Mouse (Mus musculus) heart, embryonic 16.5 days (tissue): ENCODE data around the gene Capn15. TPM values are rescaled to one million over a fixed set of nuclear protein-coding genes. Genes with fewer than 3 reads are reported as not detected.

Experiments
- ATAC-seq: fragments of 200-750 bp; cut with Nextera tagmentation; replicated peaks from 2 replicates; pipeline ENCODE4 v1.8.0; 2017; ENCODE audit warnings: moderate number of reproducible peaks; ENCODE audit not compliant: insufficient read depth, low FRiP score; ENCODE audit errors: extremely low read depth
- H3K27ac ChIP-seq: fragments of 300-500 bp; sonication (generic); 2 replicates; pipeline ENCODE4 v1.5.1; 2014; ENCODE audit warnings: mild to moderate bottlenecking, low read length, control low read depth, moderate library complexity
- H3K27me3 ChIP-seq: fragments of 300-500 bp; sonication (generic); 2 replicates; pipeline ENCODE4 v1.6.1; 2014; ENCODE audit warnings: low read length, mixed read lengths; ENCODE audit not compliant: control insufficient read depth, insufficient read depth
- H3K36me3 ChIP-seq: fragments of 300-500 bp; sonication (generic); 2 replicates; pipeline ENCODE4 v1.6.1; 2014; ENCODE audit not compliant: control insufficient read depth, insufficient read depth
- H3K4me1 ChIP-seq: fragments of 300-500 bp; sonication (generic); 2 replicates; pipeline ENCODE4 v1.6.1; 2014; ENCODE audit warnings: low read length, mixed read lengths; ENCODE audit not compliant: control insufficient read depth, insufficient read depth
- H3K4me2 ChIP-seq: fragments of 300-500 bp; sonication (generic); 2 replicates; pipeline ENCODE4 v1.6.1; 2014; ENCODE audit warnings: low read depth, mild to moderate bottlenecking, control low read depth, low read length
- H3K4me3 ChIP-seq: fragments of 300-500 bp; sonication (generic); 2 replicates; pipeline ENCODE4 v1.5.1; 2014; ENCODE audit warnings: mild to moderate bottlenecking, control low read depth, low read length
- H3K9ac ChIP-seq: fragments of 300-500 bp; sonication (generic); 2 replicates; pipeline ENCODE4 v1.6.1; 2014; ENCODE audit warnings: low read length, control low read depth
- H3K9me3 ChIP-seq: fragments of 300-500 bp; sonication (generic); replicated peaks from 2 replicates; pipeline ENCODE4 v1.6.1; 2016; ENCODE audit warnings: low read length; ENCODE audit not compliant: control insufficient read depth
- WGBS: fragments of 180-500 bp; shearing (Covaris S2); extraction: QIAGEN DNeasy Blood & Tissue Kit; methylation state at CpG from one replicate; pipeline ENCODE4 v1.1.7; 2014; 5-methylcytosine and 5-hydroxymethylcytosine counted together
- polyA plus RNA-seq: library from polyadenylated mRNA; unstranded; fragments of >200 nt; fragmentation: Nextera tagmentation; extraction: Ambion mirVana; gene quantifications from 2 replicates; pipeline ENCODE4 v1.2.1, GENCODE M21; 2015

Gene Capn15
- polyA plus RNA-seq, 1 experiment from 2014 or later = 14.5 TPM

GRCm38 (mm10) chr17:25951803-25952623, 33.6 kb downstream of the Capn15 start, which contains the start of gene A930017K11Rik:
Gene A930017K11Rik (minus strand): TSS chr17:25952565.
- peak within 1 kb of the TSS; percentile 65 for H3K4me2 ChIP-seq
- no peak within 1 kb of the TSS for H3K27ac ChIP-seq
- H3K27me3 ChIP-seq = peaks cover 39% of the 10 kb centered on the region
- peak within 1 kb of the TSS; percentile 11; the same call in 1 of the 2 replicates for H3K9ac ChIP-seq
- peaks cover 5% of the 10 kb centered on the region for H3K4me1 ChIP-seq
- WGBS = 1% methylated on average over 58 of the region's 58 CpGs
- H3K9me3 ChIP-seq = no peaks in the 10 kb centered on the region
- peak within 1 kb of the TSS; percentile 44 for H3K4me3 ChIP-seq
- no peaks in the 10 kb centered on the region for H3K36me3 ChIP-seq
- no peak for ATAC-seq

DNA sequence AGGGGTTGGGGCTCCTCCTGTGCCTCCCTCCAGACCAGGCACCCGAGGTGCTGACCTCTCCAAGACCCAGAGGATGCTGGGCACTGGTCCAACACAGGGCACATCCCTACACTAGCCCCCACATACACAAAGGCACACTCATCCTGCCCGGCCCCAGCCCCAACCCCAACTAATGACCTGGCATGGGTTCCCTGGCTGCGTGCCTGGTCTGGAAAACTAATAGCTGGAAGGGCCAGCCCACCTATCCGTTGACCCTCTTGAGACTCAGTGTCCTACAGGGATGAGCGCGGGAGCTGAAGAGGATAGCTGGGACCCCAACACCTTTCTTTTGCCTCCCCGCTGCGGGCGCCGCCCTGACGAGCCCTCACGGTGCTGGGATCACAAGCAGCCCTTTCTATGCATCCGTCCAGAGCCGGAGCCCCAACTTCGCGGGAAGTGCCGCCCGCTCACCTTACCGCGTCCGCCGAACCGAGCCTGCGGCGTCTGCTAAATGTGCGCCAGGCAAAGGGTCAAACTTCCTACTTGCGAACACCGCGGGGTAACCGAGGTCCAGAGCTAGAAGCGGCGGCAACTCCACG, 34.3 kb downstream of the Capn15 start:
- ATAC-seq = 0 out of 2 replicates have a peak, but pooled peaks have one; percentile 24
- no peaks in the 10 kb centered on the region for H3K9me3 ChIP-seq
- H3K4me1 ChIP-seq = peaks cover 5% of the 10 kb centered on the region
- H3K4me2 ChIP-seq = peak overlapping the region; percentile 65
- under 1% methylated on average over 33 of the region's 33 CpGs for WGBS
- no peak overlapping the region for H3K27ac ChIP-seq
- H3K36me3 ChIP-seq = no peaks in the 10 kb centered on the region
- peak overlapping the region; percentile 11; the same call in 1 of the 2 replicates for H3K9ac ChIP-seq
- H3K4me3 ChIP-seq = peak overlapping the region; percentile 44
- peaks cover 39% of the 10 kb centered on the region for H3K27me3 ChIP-seq

DNA sequence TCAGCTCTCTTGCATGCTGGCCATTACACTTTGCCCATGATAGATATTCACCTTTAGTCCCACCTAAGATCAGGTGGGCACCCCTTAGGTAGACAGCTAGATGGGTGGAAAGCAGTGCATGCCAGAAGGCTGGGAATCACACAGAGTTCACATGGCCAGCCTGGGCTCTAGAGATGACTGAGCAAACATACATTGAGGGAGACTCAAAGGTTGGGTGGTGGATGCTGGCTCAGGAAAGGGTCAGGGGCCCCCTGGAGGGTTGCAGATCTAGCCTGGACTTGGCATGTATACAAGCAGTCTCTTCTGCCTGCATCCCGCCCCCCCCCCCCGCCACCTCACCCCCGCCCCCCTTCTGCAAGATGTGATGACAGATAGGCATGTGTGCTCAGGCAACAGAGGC, 34.9 kb downstream of the Capn15 start:
- no peak overlapping the region for H3K9ac ChIP-seq
- WGBS = 6% methylated on average over 3 of the region's 3 CpGs
- H3K27me3 ChIP-seq = peaks cover 39% of the 10 kb centered on the region
- H3K4me3 ChIP-seq = no peak overlapping the region
- H3K4me1 ChIP-seq = peaks cover 5% of the 10 kb centered on the region
- no peak overlapping the region for H3K27ac ChIP-seq
- no peaks in the 10 kb centered on the region for H3K9me3 ChIP-seq
- ATAC-seq = no peak
- H3K4me2 ChIP-seq = no peak overlapping the region
- no peaks in the 10 kb centered on the region for H3K36me3 ChIP-seq

GRCm38 (mm10) chr17:25949981-25950380, 35.6 kb downstream of the Capn15 start:
- Histone ChIP-seq H3K4me1 (peaks cover 5% of the 10 kb centered on the region), H3K9ac (no peak overlapping the region), H3K9me3 (no peaks in the 10 kb centered on the region), H3K4me3 (no peak overlapping the region), H3K36me3 (no peaks in the 10 kb centered on the region), H3K4me2 (no peak overlapping the region), H3K27me3 (peaks cover 39% of the 10 kb centered on the region), H3K27ac (no peak overlapping the region)
- 81% methylated on average over 5 of the region's 5 CpGs for WGBS
- ATAC-seq = no peak

GRCm38 (mm10) chr17:25948051-25948450, 37.5 kb downstream of the Capn15 start:
- WGBS = 70% methylated on average over 8 of the region's 8 CpGs
- ATAC-seq = no peak
- no peak overlapping the region for H3K9ac ChIP-seq

GRCm38 (mm10) chr17:25947576-25947975, 38.0 kb downstream of the Capn15 start:
- Histone ChIP-seq H3K27me3 (peaks cover 28% of the 10 kb centered on the region), H3K4me2 (no peak overlapping the region), H3K9me3 (no peaks in the 10 kb centered on the region), H3K36me3 (no peaks in the 10 kb centered on the region), H3K9ac (0 out of 2 replicates have a peak overlapping the region, but pooled peaks have one; percentile 3), H3K4me1 (peaks cover 5% of the 10 kb centered on the region), H3K27ac (no peak overlapping the region), H3K4me3 (no peak overlapping the region)
- no peak for ATAC-seq
- 54% methylated on average over 4 of the region's 4 CpGs for WGBS

More at GRCm38 (mm10) chr17:25948051-25948450, 37.5 kb downstream of the Capn15 start:
- Histone ChIP-seq H3K4me1 (peaks cover 5% of the 10 kb centered on the region), H3K27me3 (peaks cover 32% of the 10 kb centered on the region), H3K27ac (no peak overlapping the region), H3K9me3 (no peaks in the 10 kb centered on the region), H3K4me2 (no peak overlapping the region), H3K36me3 (no peaks in the 10 kb centered on the region), H3K4me3 (no peak overlapping the region)

DNA sequence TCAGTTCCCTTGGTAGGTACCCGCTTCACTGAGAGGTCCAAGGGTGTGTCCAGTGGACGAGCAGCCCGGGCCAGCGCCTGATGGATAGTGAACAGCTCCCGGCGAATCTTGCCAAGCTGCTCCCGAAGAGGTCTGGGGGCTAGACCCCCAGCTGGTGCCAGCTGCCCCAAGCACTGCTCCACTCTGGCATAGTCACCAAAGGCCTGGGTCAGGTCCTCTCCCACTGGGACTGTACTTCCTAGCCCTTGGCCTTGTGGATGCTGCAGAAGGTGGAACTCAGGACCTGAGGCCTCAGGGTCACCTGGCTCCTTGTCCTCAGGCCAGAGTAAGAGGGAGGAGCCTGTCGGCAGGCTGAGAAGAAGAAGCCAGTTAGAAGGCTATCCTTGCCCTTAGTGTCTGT, 38.7 kb downstream of the Capn15 start:
- peaks cover 21% of the 10 kb centered on the region for H3K27me3 ChIP-seq
- no peak overlapping the region for H3K4me2 ChIP-seq
- no peak overlapping the region for H3K4me3 ChIP-seq
- peaks cover 7% of the 10 kb centered on the region for H3K4me1 ChIP-seq
- no peak for ATAC-seq
- H3K9me3 ChIP-seq = no peaks in the 10 kb centered on the region
- H3K27ac ChIP-seq = no peak overlapping the region
- WGBS = 82% methylated on average over 8 of the region's 8 CpGs
- no peak overlapping the region for H3K9ac ChIP-seq
- H3K36me3 ChIP-seq = no peaks in the 10 kb centered on the region

GRCm38 (mm10) chr17:25946349-25946748, 39.2 kb downstream of the Capn15 start:
- Histone ChIP-seq H3K4me1 (peaks cover 7% of the 10 kb centered on the region), H3K4me3 (no peak overlapping the region), H3K27ac (no peak overlapping the region), H3K27me3 (peaks cover 15% of the 10 kb centered on the region), H3K4me2 (no peak overlapping the region), H3K9ac (no peak overlapping the region), H3K36me3 (no peaks in the 10 kb centered on the region), H3K9me3 (no peaks in the 10 kb centered on the region)
- ATAC-seq = no peak
- 70% methylated on average over 7 of the region's 7 CpGs for WGBS

DNA sequence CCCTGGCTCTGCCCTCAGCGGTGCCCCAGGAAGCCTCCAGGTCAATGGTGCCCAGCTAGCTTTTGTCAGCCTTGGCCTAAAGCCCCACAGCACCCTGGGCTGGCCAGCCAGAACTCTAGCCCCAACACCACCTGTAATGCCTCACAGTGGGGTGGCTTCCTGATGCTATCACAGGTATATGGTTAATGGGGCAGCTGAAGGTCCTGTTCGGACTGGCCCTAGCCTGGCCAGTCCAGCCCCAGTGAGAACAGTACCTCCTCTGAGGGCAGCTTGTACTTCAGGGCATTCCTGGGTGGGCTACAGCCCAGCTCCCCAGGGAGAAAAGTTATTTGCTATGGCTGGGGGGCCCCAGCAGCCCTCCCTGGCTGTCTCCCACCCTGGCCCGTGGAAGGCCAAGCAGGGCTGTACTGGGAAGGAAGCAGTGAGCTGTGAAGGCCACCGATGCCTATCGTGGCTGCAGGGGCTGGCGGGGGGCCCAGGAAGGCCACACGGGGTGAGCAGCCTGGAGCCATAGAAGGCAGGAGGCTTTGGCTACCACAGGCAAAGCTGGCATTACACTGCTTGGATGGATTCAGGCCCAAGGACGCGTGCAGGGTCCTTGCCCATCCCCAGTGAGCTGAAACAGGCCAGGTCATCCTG, 40.0 kb downstream of the Capn15 start:
- 71% methylated on average over 9 of the region's 9 CpGs for WGBS
- Histone ChIP-seq H3K4me1 (peaks cover 11% of the 10 kb centered on the region), H3K27ac (no peak overlapping the region), H3K9me3 (no peaks in the 10 kb centered on the region), H3K27me3 (peaks cover 8% of the 10 kb centered on the region), H3K9ac (no peak overlapping the region), H3K4me2 (no peak overlapping the region), H3K4me3 (no peak overlapping the region), H3K36me3 (no peaks in the 10 kb centered on the region)
- ATAC-seq = no peak
